Mouse (Mus musculus) T-cell, adult 2 months (primary cell): Measurements from ENCODE around the gene Tas2r113.
"Not testable (repeated sequence)": the region's sequence is repeated elsewhere in the genome, so short reads cannot be mapped to it uniquely, and the experiment has no call there.

ENCODE experiments used
- DNase-seq: peaks from one replicate; pipeline ENCODE4 v3.0.0; 2022; ENCODE audit warnings: low spot score

Tas2r113 gene

DNA sequence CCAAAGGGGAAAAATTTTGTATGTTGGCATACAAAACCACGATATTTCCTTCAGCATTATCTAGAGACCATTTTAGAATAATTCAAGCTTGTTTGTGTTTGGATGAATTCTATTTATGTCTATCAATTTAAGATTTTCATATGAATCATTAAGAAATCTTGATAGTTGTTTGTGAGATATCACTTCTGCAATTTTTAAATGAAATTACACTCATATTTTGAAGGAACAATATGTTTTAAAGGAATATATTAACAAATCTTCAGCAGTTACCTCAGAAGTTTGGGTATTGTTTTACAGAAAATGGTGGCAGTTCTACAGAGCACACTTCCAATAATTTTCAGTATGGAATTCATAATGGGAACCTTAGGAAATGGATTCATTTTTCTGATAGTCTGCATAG is at the start of gene Tas2r113:
Gene Tas2r113 (plus strand): TSS at position 301 of the 400 bp plus-strand sequence.
- no peak for DNase-seq

GRCm38 (mm10) chr6:132846842-132847241 is 46.0 kb upstream of the Tas2r113 start, which contains the start of gene Tas2r123:
Tas2r123 (plus strand) TSS chr6:132847142.
- no peak for DNase-seq

DNA sequence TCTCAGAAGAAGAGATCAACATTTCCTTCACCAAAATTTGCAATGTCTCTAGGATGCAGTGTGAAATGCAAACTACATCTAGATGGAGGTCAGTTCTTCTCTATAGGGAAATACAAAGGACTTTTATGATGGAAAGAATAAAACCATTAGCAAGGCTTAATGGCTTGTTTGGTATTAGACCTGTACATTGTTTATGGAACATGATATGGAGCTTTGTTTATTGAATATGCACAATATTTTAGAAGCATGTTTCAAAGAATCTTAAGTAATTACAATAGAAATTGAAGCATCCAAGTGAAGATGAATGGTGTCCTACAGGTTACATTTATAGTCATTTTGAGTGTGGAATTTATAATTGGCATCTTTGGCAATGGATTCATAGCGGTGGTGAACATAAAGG is 37.7 kb upstream of the Tas2r113 start, which contains the start of gene Tas2r116:
Gene Tas2r116 (plus strand): TSS at position 301 of the 400 bp plus-strand sequence.
- DNase-seq, result no peak

GRCm38 (mm10) chr6:132867708-132868107 is 25.1 kb upstream of the Tas2r113 start, which contains the start of gene Tas2r110:
Tas2r110 (plus strand) TSS chr6:132868008.
- DNase-seq, result no peak

DNA sequence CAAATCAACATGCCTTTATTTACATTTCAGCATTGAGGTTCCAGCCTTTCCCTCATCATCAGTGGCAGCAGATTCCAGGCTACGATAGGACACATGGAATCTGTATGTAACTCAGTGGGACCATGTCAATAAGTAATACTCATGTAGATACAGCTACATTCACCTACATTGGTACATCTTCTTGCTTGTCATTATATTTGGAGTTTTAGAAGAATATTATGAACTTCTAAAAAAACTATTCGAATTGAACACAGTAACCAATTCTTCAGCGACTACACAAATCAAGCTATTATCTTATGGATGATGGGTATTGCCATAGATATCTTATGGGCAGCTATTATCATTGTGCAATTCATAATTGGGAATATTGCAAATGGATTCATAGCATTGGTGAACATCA is 16.5 kb downstream of the Tas2r113 start, which contains the start of gene Tas2r125:
Gene Tas2r125 (plus strand): TSS at position 301 of the 400 bp plus-strand sequence.
- DNase-seq, result no peak

DNA sequence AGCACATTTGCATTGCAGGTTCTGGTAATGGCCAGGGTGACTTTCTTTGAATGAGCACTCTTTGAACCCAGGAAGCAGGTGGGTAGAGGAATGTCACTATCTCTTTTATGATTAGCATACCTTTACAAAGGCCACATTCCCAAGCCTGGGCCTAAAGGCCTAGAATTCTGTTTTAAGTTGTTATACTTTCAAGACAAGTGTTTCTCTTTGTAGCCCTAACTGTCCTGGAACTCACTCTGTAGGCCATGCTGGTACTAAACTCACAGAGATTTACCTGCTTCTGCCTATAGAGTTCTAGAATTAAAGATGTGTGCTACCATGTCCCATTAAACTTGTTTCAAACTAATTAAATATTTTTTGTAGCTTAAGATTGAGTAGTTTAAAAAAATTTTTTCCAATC is 48.6 kb downstream of the Tas2r113 start:
- not testable (repeated sequence) for DNase-seq
